Mouse (Mus musculus): ENCODE results near the gene Lingo1. TPM values are rescaled to one million over a fixed set of nuclear protein-coding genes. Genes with fewer than 3 reads are reported as not detected.
A peak's percentile ranks its signal among the peaks of the same experiment; 100 is the strongest.

Gene Lingo1
- polyA plus RNA-seq, 1 experiment from 2014 or later, result 56.7 TPM

DNA sequence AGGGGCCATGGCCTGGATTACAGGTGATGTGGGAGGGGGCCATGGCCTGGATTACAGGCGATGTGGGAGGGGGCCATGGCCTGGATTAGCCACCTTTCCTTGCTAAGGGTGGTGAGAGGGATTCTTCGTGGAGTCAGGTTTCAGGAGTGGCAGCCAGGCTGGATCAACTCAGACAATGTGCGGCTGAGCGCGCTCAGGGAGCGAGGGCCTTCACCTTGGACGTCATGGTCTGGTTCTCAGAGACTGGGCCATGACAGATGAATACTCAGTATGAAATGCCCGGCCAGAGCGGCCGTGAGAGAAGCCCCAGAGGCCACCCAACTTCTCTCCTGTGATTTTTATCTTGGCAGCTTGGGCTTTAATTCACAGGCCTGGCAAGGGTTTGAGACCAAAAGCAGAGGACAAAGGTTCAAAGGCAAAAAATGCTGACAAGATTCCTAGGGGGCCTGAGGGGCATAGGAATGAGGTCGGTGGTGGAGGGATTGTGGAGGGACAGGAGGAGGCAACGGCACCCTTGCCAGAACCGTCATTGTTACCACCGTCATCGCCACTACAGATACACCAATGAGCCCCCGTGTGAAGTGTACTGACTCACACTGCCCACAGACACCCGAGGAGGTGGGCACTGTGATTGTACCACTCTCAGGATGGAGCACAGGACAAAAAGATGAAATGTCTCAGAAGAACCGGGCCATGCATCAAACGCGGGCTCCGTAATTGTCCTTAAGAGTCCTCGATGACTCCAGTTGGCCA lies 117.2 kb downstream of the Lingo1 start:
- Histone ChIP-seq H3K4me2 (ENCODE audit: low read depth, low read length) (no peak overlapping the region), H3K27ac (ENCODE audit: low read depth, low read length) (no peak overlapping the region), H3K9ac (replicated peaks; ENCODE audit: low read depth, low read length) (no peak overlapping the region), H3K4me3 (ENCODE audit: low read depth, low read length) (no peak overlapping the region), H3K4me1 (ENCODE audit: control insufficient read depth, insufficient read depth, low read length) (peaks cover 2% of the 10 kb centered on the region; the same call in 1 of the 2 replicates), H3K9me3 (ENCODE audit: control insufficient read depth, low read length) (no peaks in the 10 kb centered on the region), H3K27me3 (ENCODE audit: control insufficient read depth, insufficient read depth, low read length) (no peaks in the 10 kb centered on the region), H3K36me3 (ENCODE audit: control insufficient read depth, insufficient read depth, low read length) (no peaks in the 10 kb centered on the region)
- WGBS, result 91% methylated on average over 22 of the region's 22 CpGs
- ATAC-seq (ENCODE audit: low read depth), result no peak

- no peaks in the 10 kb centered on the region for H3K36me3 ChIP-seq (ENCODE audit: control insufficient read depth, insufficient read depth, low read length)
- no peak overlapping the region for H3K9ac ChIP-seq (replicated peaks; ENCODE audit: low read depth, low read length)
- no peak overlapping the region for H3K4me3 ChIP-seq (ENCODE audit: low read depth, low read length)
- no peak overlapping the region for H3K4me2 ChIP-seq (ENCODE audit: low read depth, low read length)
- ATAC-seq (ENCODE audit: low read depth), result no peak
- no peak overlapping the region for H3K27ac ChIP-seq (ENCODE audit: low read depth, low read length)
- WGBS, result 85% methylated on average over 7 of the region's 7 CpGs
- H3K27me3 ChIP-seq (ENCODE audit: control insufficient read depth, insufficient read depth, low read length), result no peaks in the 10 kb centered on the region
- H3K9me3 ChIP-seq (ENCODE audit: control insufficient read depth, low read length), result no peaks in the 10 kb centered on the region
- no peaks in the 10 kb centered on the region for H3K4me1 ChIP-seq (ENCODE audit: control insufficient read depth, insufficient read depth, low read length)
Measured at GRCm38 (mm10) chr9:56675696-56676095, 120.6 kb downstream of the Lingo1 start.

DNA sequence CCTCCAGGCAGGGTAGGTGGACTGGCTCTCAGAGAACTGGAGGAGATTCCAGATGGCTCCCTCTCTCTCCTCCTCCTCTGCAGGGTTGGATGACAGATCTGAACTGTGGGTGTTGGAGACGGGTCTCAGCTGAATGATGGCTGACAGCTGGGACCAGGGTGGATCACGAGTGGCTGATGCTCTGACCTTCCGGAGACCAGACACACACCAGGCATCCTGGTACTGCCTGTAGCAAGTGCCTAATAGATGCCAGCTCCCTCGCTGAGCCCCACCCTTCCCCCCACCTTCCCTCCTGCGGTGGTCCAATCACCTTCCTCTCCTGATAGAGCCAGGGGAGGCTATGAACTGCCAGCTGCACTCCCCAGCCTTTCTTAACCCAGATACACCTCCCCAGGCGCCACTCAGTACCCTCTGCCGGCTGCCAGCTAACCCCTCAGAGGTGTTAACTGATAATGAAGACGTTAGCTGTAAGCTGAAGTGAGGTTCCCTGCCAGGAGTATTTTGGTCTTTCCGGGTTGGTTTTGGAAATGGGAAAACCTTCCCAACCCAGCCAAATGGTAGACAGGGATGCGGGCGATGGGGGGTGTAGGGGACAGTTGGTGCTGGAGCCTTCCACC lies 126.6 kb downstream of the Lingo1 start:
- Histone ChIP-seq H3K9me3 (ENCODE audit: control insufficient read depth, low read length) (no peaks in the 10 kb centered on the region), H3K27ac (ENCODE audit: low read depth, low read length) (no peak overlapping the region), H3K27me3 (ENCODE audit: control insufficient read depth, insufficient read depth, low read length) (no peaks in the 10 kb centered on the region), H3K4me3 (ENCODE audit: low read depth, low read length) (no peak overlapping the region), H3K4me2 (ENCODE audit: low read depth, low read length) (no peak overlapping the region), H3K36me3 (ENCODE audit: control insufficient read depth, insufficient read depth, low read length) (no peaks in the 10 kb centered on the region), H3K9ac (replicated peaks; ENCODE audit: low read depth, low read length) (no peak overlapping the region), H3K4me1 (ENCODE audit: control insufficient read depth, insufficient read depth, low read length) (no peaks in the 10 kb centered on the region)
- ATAC-seq (ENCODE audit: low read depth), result peak; percentile 34; the same call in 1 of the 2 replicates
- 41% methylated on average over 11 of the region's 11 CpGs for WGBS

GRCm38 (mm10) chr9:56664136-56664535 lies 132.1 kb downstream of the Lingo1 start:
- Histone ChIP-seq H3K27ac (ENCODE audit: low read depth, low read length) (no peak overlapping the region), H3K36me3 (ENCODE audit: control insufficient read depth, insufficient read depth, low read length) (no peaks in the 10 kb centered on the region), H3K27me3 (ENCODE audit: control insufficient read depth, insufficient read depth, low read length) (no peaks in the 10 kb centered on the region), H3K4me2 (ENCODE audit: low read depth, low read length) (no peak overlapping the region), H3K4me3 (ENCODE audit: low read depth, low read length) (no peak overlapping the region), H3K9me3 (ENCODE audit: control insufficient read depth, low read length) (no peaks in the 10 kb centered on the region), H3K9ac (replicated peaks; ENCODE audit: low read depth, low read length) (no peak overlapping the region), H3K4me1 (ENCODE audit: control insufficient read depth, insufficient read depth, low read length) (no peaks in the 10 kb centered on the region)
- no peak for ATAC-seq (ENCODE audit: low read depth)
- WGBS, result 82% methylated on average over 5 of the region's 5 CpGs

DNA sequence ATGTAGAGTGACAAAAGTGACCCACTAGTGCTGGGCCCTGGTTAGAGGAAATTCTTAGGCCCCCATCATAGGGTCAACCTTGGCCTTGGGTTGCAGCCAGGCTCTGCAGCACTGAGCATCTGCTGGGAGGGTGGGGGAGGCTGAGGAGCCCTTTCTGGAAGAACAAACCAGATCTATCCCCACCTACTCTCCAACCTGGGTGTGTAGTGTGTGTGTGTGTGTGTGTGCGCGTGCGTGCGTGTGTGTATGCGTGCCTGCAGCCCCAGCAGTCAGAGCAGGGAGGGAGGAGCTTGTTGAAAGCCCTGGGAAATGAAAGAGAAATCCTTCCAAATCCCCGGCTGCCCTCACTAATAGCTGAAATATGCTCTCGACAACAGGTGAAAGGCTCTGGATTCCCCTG lies 133.3 kb downstream of the Lingo1 start:
- Histone ChIP-seq H3K4me2 (ENCODE audit: low read depth, low read length) (no peak overlapping the region), H3K36me3 (ENCODE audit: control insufficient read depth, insufficient read depth, low read length) (no peaks in the 10 kb centered on the region), H3K27me3 (ENCODE audit: control insufficient read depth, insufficient read depth, low read length) (no peaks in the 10 kb centered on the region), H3K4me3 (ENCODE audit: low read depth, low read length) (no peak overlapping the region), H3K27ac (ENCODE audit: low read depth, low read length) (no peak overlapping the region), H3K4me1 (ENCODE audit: control insufficient read depth, insufficient read depth, low read length) (no peaks in the 10 kb centered on the region), H3K9ac (replicated peaks; ENCODE audit: low read depth, low read length) (no peak overlapping the region), H3K9me3 (ENCODE audit: control insufficient read depth, low read length) (no peaks in the 10 kb centered on the region)
- 79% methylated on average over 7 of the region's 7 CpGs for WGBS
- no peak for ATAC-seq (ENCODE audit: low read depth)

- H3K27ac ChIP-seq (ENCODE audit: low read depth, low read length), result no peak overlapping the region
- no peak for ATAC-seq (ENCODE audit: low read depth)
- no peaks in the 10 kb centered on the region for H3K27me3 ChIP-seq (ENCODE audit: control insufficient read depth, insufficient read depth, low read length)
- no peaks in the 10 kb centered on the region for H3K36me3 ChIP-seq (ENCODE audit: control insufficient read depth, insufficient read depth, low read length)
- no peak overlapping the region for H3K9ac ChIP-seq (replicated peaks; ENCODE audit: low read depth, low read length)
- no peak overlapping the region for H3K4me3 ChIP-seq (ENCODE audit: low read depth, low read length)
- no peak overlapping the region for H3K4me2 ChIP-seq (ENCODE audit: low read depth, low read length)
- WGBS, result 58% methylated on average over 3 of the region's 3 CpGs
- H3K4me1 ChIP-seq (ENCODE audit: control insufficient read depth, insufficient read depth, low read length), result peaks cover under 1% of the 10 kb centered on the region; the same call in 1 of the 2 replicates
- H3K9me3 ChIP-seq (ENCODE audit: control insufficient read depth, low read length), result no peaks in the 10 kb centered on the region
Measured at GRCm38 (mm10) chr9:56662405-56662804, 133.9 kb downstream of the Lingo1 start.

DNA sequence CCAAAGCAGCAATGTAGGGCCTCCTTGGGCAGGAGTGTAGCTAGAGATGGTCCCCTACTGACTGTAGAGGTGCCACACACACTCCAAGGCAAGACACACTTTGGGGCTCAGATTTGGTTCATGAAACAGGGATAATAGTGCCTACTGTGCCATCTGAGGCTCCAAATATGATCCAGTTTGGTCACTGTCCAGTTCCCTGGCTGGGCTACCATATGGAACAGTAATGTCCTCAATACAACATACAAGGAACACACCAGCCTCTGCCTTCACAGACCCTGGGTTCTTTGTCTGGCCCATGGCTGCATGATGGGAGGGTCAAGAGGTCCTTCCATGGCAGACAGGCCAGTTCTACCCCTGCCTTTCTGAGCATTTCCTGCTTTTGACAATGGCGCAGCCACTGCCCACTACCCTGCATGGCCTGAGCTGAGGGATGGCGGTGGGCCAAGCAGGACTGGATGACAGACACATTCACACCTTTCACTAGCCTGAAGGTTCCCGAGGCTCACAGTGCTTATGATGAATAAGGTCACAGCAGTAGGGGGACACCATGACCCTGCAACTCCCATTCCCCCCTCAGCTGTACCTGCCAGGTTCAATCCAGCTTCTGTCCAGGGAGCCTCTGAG lies 134.9 kb downstream of the Lingo1 start:
- Histone ChIP-seq H3K4me3 (ENCODE audit: low read depth, low read length) (no peak overlapping the region), H3K4me1 (ENCODE audit: control insufficient read depth, insufficient read depth, low read length) (peaks cover 7% of the 10 kb centered on the region; the same call in 1 of the 2 replicates), H3K9me3 (ENCODE audit: control insufficient read depth, low read length) (no peaks in the 10 kb centered on the region), H3K9ac (replicated peaks; ENCODE audit: low read depth, low read length) (no peak overlapping the region), H3K4me2 (ENCODE audit: low read depth, low read length) (no peak overlapping the region), H3K27me3 (ENCODE audit: control insufficient read depth, insufficient read depth, low read length) (no peaks in the 10 kb centered on the region), H3K36me3 (ENCODE audit: control insufficient read depth, insufficient read depth, low read length) (no peaks in the 10 kb centered on the region), H3K27ac (ENCODE audit: low read depth, low read length) (no peak overlapping the region)
- WGBS, result 85% methylated on average over 3 of the region's 3 CpGs
- no peak for ATAC-seq (ENCODE audit: low read depth)

DNA sequence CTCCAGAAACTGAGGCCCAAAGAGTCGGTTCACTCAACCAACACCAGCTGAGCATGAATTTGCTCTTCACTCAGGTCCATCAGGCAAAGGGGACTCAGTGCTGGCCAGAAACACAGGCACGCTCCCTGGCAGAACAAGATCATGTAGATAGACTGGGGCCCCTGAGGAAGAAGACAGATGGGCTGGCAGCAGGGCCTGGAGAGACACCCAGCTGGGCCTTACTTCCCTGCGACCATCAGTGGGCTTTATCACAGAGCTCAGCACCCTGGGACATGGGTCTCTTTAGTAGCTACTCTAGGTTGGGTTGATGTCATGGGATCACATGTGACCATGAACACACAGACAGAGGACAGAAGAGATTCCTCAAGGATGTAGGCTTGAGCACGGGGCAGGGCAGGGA lies 137.7 kb downstream of the Lingo1 start:
- Histone ChIP-seq H3K4me2 (ENCODE audit: low read depth, low read length) (no peak overlapping the region), H3K27me3 (ENCODE audit: control insufficient read depth, insufficient read depth, low read length) (no peaks in the 10 kb centered on the region), H3K36me3 (ENCODE audit: control insufficient read depth, insufficient read depth, low read length) (no peaks in the 10 kb centered on the region), H3K9ac (replicated peaks; ENCODE audit: low read depth, low read length) (no peak overlapping the region), H3K4me1 (ENCODE audit: control insufficient read depth, insufficient read depth, low read length) (peaks cover 15% of the 10 kb centered on the region; the same call in 1 of the 2 replicates), H3K4me3 (ENCODE audit: low read depth, low read length) (no peak overlapping the region), H3K27ac (ENCODE audit: low read depth, low read length) (no peak overlapping the region), H3K9me3 (ENCODE audit: control insufficient read depth, low read length) (no peaks in the 10 kb centered on the region)
- WGBS, result 91% methylated on average over 4 of the region's 4 CpGs
- no peak for ATAC-seq (ENCODE audit: low read depth)

DNA sequence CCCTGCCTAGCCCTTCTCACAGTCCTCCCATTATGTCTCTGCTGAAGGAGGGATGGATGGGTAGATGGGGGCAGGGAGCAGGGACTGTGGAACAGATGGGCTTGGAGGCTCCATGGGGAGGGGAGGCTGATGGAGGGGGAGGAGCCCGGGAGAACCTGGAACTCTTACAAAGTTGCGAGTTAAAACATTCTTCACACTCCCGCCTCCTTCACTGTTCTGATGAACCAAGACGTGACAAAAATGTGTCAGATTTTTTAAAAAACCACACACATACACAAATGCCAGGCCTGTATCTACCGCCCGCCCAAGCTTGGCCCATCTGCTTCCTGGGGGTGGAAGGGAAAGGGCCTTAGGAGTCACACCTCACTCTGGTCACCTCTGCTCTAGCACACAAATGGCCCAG lies 138.3 kb downstream of the Lingo1 start:
- Histone ChIP-seq H3K9me3 (ENCODE audit: control insufficient read depth, low read length) (no peaks in the 10 kb centered on the region), H3K36me3 (ENCODE audit: control insufficient read depth, insufficient read depth, low read length) (no peaks in the 10 kb centered on the region), H3K9ac (replicated peaks; ENCODE audit: low read depth, low read length) (no peak overlapping the region), H3K27me3 (ENCODE audit: control insufficient read depth, insufficient read depth, low read length) (no peaks in the 10 kb centered on the region), H3K4me3 (ENCODE audit: low read depth, low read length) (no peak overlapping the region), H3K4me2 (ENCODE audit: low read depth, low read length) (no peak overlapping the region), H3K27ac (ENCODE audit: low read depth, low read length) (no peak overlapping the region), H3K4me1 (ENCODE audit: control insufficient read depth, insufficient read depth, low read length) (peaks cover 15% of the 10 kb centered on the region; the same call in 1 of the 2 replicates)
- 77% methylated on average over 6 of the region's 6 CpGs for WGBS
- no peak for ATAC-seq (ENCODE audit: low read depth)
